Mouse (Mus musculus) bone marrow, adult 2 months (tissue): ENCODE results near the gene H2-Eb2.

Source experiments
- CTCF ChIP-seq: fragments of 200-500 bp; IDR thresholded peaks from 2 replicates; pipeline ENCODE4 v1.5.1; 2011; ENCODE audit warnings: low read length, control low read depth; ENCODE audit not compliant: control insufficient read depth, insufficient read depth
- POLR2A ChIP-seq: fragments of 200-500 bp; IDR thresholded peaks from 2 replicates; pipeline ENCODE4 v1.6.1; 2011; ENCODE audit warnings: low read depth, mild to moderate bottlenecking, control low read depth, low read length, borderline replicate concordance; ENCODE audit not compliant: control insufficient read depth

GRCm38 (mm10) chr17:34386656-34387055 is 61.2 kb downstream of the H2-Eb2 start:
- TF ChIP-seq CTCF (no peak), POLR2A (no peak)
